Mouse (Mus musculus): Measurements from ENCODE around the gene Psmd9.

DNA sequence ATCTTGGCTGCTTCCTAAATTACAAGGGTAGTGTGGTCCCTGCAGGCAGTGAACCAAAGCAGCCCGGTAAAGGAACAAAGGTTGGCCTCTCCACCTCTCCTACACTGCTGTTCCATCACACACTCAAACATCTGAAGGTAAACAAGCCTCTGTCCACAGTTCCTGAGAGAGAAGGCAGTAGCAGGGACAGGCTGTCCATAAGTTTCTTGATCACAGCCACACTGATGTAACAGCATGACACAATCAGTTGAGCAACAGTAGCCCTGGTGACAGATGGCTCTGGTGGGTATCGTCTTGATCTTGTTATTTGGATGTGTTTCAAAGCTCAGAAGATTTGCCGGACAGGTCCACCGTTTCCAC lies 53.8 kb downstream of the Psmd9 start:
- no peak for TF ChIP-seq CTCF (IDR thresholded peaks at IDR 0.05; ENCODE audit: low read depth, low read length)
- TF ChIP-seq POLR2A (IDR thresholded peaks at IDR 0.05; ENCODE audit: borderline replicate concordance, low read depth, low read length), result no peak
